Mouse (Mus musculus): ENCODE data around the gene Slc5a4b. TPM values are rescaled to one million over a fixed set of nuclear protein-coding genes. Genes with fewer than 3 reads are reported as not detected.

Gene Slc5a4b
- total RNA-seq, 2 experiments from 2014 or later = 0.09 TPM; not detected in 1

DNA sequence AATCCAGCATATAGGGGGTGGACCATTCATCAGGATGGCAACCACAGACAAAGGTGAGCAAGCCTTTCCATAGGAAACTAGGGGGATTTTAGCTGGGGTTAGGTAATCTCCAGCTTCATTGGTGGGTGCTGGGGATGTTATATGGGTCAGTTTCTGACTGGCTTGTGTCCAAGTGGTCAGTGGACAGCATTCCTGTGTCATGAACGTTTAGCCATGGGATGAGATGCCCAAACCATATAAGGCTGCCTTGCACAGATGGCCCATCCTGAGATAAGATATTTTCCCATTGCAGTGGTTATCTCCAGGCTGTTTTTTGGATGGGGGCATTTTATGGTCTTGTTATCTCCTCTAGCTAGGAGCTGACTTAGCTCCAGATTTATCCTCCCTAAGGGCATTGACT lies 64.0 kb downstream of the Slc5a4b start:
- DNase-seq (ENCODE audit: low spot score in 2 of 2) = no peak

DNA sequence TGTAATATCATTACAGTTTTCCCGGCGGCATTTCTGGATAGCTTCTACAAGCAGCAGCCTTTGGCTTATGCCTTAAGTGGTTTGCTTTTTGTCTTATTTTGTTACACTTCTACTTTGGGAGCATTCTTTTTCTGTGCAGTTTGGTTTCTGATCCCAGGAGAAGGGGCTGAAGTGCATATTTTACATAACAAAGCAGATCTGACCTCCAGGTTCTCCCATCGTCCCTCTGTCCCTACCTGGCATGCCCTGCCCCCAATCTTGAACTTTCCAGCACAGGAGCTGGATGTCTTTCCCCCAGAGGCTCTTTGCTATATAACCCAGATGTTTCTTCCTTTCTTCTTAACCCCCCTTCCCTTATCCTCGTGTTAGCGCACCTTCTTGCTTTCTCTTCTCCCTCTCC lies 65.4 kb downstream of the Slc5a4b start:
- DNase-seq (ENCODE audit: low spot score in 2 of 2) = no peak

DNA sequence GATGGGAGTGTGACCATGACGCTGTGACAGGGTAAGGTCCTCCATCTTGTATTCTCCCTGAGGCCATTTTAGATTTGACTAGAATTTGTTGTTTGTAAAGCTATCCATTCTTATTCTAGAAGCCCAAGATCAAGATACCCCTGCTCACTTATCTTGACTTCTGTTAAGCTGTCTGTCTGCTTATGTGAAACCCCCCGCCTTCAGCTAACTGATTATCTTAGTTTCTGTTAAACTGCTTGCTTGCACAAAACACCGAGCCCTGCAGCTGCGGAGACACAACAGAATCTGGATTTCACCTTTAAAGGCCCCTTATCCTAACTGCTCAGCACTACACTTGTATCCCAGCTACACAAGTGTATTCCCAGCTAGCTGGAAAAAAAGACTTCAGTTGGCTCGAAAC lies 73.8 kb downstream of the Slc5a4b start:
- DNase-seq (ENCODE audit: low spot score in 2 of 2) = no peak

DNA sequence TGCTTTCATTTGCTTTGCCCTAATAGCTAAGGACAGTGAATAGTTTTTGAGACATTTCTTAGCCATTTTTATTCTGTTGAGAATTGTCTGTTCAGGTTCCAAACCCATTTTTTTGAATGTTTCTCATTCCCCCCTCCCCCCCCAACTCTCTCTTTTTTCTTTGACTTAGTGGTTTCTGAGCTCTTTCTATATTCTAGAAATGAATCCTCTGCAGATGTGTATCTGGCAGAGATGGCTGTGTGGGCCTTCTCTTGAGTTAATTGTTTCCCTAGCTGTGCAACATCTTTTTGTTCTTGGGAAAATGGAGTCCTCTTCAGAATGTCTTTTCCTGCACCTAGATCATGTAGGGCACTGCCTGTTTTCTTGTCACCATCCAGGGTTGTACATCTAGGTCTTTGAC lies 75.5 kb downstream of the Slc5a4b start:
- no peak for DNase-seq (ENCODE audit: low spot score in 2 of 2)

DNA sequence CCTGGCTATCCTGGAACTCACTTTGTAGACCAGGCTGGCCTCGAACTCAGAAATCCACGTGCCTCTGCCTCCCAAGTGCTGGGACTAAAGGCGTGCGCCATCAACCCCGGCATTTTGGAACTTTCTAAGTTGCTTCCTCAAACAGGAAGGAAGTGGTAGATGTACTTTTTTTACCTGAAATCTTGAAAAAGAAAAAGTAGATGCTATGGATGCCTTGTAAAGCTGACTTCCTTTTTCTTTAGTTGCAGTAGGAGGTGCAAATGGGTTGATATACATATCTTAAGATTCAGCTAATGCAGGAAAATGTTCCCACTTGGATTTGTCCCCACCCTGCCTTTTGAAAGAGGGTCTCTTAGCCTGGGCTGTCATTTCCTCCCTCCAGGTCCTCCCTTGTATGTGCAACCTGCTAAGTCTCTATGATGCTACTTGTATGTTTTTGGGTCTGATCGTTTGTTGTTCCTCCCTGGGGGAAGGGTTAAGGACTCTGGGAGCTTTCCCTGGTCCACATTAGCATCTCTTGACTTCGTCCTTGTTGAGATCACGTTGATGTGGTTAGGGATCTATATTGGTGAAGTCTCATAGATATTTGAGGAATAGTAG lies 76.7 kb downstream of the Slc5a4b start:
- no peak for DNase-seq (ENCODE audit: low spot score in 2 of 2)

GRCm38 (mm10) chr10:76033119-76033455 lies 77.7 kb downstream of the Slc5a4b start:
- DNase-seq (ENCODE audit: low spot score in 2 of 2) = no peak

DNA sequence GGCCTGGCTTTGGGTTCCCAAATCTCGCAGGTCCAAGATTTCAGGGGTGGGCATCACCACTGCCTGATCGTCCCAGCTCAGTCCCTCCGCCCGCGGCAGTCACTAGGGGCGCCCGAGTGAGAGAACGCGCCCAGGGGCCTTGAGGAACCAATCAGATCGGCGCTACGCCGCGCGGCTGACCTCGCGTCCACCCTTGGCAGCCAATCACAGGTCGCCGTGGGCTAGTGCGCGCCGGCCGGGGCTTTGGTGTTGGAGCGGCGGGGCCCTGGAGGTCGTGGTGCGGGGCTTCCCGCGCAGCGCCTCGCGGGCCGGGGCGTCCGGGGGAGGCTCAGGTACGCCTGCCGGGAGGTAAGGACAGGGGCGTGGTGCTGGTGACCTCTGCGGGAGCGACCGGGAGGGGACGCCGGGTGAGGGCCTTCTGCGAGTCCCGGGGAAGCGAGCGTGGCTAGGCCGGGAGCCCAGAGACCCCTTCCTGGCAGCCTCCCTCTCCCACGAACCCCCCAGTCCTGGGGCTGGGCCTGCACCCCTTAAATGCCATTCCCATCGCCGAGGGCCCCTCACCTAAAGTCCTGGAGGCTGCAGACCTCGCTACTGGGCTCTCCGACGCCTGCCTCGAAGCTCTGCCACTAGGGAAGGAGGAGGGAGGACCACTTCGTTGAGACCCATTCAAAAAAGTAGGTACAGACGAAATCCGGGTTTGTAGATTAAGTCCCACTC lies 78.2 kb downstream of the Slc5a4b start, which contains the start of gene Zfp280b:
Zfp280b (plus strand) TSS at position 249 of the 717 bp plus-strand sequence.
- DNase-seq (ENCODE audit: low spot score in 2 of 2) = peak; percentile 94 to 96

DNA sequence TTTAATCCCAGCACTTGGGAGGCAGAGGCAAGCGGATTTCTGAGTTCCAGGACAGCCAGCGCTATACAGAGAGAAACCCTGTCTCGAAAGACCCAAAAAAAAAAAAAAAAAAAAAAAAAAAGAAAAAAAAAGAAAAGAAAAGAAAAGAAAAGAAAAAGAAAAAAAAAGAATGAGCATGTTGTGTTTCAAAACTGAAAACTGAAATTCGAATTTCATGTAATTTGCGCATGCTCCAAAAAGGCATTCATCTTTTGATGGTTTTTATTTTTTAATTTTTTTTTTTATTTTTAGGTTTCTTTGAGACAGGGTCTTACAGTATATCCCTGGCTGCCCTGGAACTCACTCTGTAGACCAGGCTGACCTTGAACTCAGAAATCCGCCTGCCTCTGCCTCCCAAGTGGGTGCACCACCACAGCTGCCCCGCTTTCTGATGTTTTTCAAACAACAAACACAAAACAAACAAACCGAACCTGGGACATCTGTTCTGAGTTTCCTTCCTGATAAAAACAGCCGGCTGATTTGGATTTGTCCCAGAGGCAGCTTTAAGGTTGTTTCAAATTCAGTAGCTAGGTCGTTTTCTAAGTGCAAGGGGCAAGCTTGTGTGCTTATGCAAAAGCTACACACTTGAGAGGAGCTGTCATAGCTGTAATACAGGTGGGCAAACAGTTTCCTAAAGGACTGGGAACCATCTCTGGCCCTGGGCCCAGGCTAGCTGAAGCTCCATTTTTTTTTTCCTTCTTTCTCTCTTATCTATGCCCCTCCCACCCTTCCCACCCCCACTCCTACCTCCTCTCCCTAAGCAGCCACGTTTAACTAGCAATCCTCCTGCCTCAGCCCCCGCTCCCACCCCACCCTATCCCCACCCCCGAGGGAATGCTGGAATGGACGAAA lies 79.0 kb downstream of the Slc5a4b start:
- DNase-seq (ENCODE audit: low spot score in 2 of 2) = peak in 1 of 2 experiments; percentile 12

GRCm38 (mm10) chr10:76030496-76030895 lies 80.3 kb downstream of the Slc5a4b start:
- no peak for DNase-seq (ENCODE audit: low spot score in 2 of 2)

DNA sequence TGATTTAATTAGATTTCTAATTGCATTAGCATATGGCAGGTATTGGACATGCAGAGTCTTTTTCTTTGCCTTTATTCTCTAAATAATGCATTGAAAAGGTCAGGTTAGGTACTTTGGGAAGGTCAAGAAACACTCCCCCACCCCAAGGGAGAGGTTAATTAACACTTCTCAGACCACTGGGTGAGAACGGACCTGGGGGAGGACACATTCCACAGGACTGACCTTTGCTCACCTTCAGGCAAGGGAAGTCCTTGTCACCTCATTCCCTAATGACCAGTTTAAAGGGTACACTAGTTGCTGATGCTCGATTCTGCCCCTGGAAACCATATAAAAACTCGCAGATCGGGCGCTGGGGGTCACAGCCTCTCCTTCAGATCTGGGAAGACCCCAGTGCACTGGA lies 81.5 kb downstream of the Slc5a4b start:
- no peak for DNase-seq (ENCODE audit: low spot score in 2 of 2)

GRCm38 (mm10) chr10:76028396-76028795 lies 82.4 kb downstream of the Slc5a4b start:
- no peak for DNase-seq (ENCODE audit: low spot score in 2 of 2)

DNA sequence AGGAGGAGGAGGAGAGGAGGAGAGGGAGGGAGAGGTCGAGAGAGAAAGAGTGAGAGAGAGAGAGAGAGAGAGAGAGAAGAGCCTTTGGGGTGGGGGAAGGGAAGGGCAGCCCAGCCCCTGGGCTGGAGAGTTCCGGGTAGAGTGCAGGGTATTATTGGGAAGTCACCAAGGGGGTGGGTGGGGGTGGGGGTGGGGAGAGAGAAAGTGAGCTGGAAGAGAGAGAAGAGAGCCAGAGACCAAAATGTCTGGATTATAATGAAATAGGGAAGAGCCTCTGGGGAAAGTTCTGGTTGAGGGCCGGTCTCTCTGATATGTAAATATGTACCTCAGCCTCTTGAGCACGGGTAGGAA lies 82.8 kb downstream of the Slc5a4b start:
- no peak for DNase-seq (ENCODE audit: low spot score in 2 of 2)

GRCm38 (mm10) chr10:76027127-76028015 lies 83.4 kb downstream of the Slc5a4b start:
- DNase-seq (ENCODE audit: low spot score in 2 of 2) = no peak

DNA sequence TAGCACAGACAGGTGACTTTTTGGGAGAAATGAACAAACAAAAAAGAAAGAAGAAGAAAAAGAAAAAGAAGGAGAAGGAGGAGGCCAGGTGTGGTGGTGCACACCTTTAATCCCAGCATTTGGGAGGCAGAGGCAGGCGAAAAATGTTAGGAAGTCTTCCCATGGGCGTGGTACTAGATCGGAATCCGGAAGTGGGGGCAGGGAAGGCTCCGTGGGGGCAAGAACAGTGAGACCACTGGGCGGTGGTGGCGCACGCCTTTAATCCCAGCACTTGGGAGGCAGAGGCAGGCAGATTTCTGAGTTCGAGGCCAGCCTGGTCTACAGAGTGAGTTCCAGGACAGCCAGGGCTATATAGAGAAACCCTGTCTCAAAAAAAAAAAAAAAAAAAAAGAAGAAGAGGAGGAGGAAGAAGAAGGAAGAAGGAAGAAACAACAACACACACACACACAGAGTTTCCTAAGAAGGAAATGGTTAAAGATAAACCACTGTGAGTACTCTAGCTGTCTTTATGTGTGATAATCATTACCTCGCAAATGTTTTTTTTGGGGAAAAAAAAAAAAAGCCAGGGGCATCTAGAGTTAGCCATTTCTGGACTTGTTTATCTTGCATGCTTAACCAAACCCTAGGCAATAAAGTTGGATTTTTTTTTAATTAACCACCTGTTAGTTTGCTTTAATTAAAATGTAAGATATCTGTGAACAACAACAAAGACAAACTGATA lies 85.1 kb downstream of the Slc5a4b start:
- DNase-seq (ENCODE audit: low spot score in 2 of 2) = no peak

DNA sequence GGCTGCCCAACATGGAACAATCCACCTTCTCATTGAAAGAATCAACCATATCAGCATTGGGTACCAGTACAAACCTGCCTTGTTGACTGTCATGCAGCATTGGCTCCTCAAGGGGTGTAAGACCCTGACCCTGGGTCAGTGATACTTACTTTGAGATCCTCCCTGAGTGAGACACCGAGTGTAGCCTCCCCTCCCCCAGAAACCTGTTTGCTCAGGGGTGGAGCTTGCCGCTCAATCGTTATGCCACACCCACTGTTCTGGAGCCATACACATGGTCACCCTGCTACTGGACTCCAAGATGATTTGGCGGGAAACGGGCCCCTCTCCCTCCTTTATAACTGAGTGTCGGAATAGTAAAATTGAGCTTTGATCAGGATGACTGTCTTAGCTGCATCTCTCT lies 86.8 kb downstream of the Slc5a4b start:
- no peak for DNase-seq (ENCODE audit: low spot score in 2 of 2)

- no peak for DNase-seq (ENCODE audit: low spot score in 2 of 2)
Observed at GRCm38 (mm10) chr10:76021728-76022127, 89.0 kb downstream of the Slc5a4b start.

DNA sequence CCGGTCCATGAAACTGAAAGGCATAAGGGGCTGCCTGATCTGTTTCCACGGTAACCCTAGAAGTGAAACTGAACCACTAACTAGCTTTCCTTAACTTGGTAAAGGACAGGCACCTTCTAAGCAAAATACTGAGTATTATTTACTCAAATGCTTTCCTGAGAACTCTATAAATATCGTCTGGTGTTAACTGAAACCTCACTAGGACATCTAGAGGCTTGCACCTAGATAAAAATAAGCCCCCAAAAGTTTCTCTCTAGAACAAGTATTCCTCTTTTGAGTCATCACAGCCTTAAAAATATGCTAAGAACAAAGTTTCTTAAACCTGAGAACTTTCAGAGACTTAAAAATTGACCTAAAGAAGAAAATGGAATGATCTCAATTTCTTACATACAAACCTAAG lies 93.9 kb downstream of the Slc5a4b start:
- no peak for DNase-seq (ENCODE audit: low spot score in 2 of 2)

GRCm38 (mm10) chr10:76012922-76013321 lies 97.8 kb downstream of the Slc5a4b start:
- no peak for DNase-seq (ENCODE audit: low spot score in 2 of 2)

GRCm38 (mm10) chr10:76009812-76010211 lies 100.9 kb downstream of the Slc5a4b start:
- no peak for DNase-seq (ENCODE audit: low spot score in 2 of 2)
